Comparison of ENCODE assay signal across 26 mouse cellular contexts in the genomic region with DNA sequence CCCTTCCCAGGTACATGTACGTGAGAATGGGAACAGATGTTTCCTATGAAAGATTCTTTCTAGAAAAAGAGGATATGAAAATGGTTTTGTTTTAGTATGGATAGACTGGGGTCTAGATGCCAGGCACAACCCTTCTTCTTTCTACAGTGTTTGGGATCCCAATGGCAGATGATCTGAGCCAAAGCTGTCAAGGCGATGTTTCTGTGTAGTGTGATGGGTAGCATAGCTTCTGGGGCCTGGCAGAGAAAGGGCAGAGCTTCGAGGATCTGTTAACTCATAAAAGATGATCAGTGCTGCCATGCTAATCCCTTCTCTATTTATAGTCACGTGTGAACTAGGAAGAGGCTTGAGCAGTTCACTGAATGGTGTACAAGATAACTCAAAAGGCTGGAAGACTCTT.
"Had no signal": no experiment of that assay in that cellular context is flagged by ENCODE, and none has a peak within 500 bp of the region (broad histone marks: within the 10 kb centered on the region; RNA-seq: fewer than 3 reads in every experiment).

No protein-coding gene starts in this region.

- H3K4me2 ChIP-seq: heart, embryonic 11.5 days; heart, embryonic 13.5 days; heart, embryonic 15.5 days; hindbrain, embryonic 12.5 days; hindbrain, embryonic 14.5 days; kidney, embryonic 15.5 days; limb, embryonic 13.5 days; limb, embryonic 15.5 days; liver, embryonic 12.5 days had no signal

- ATAC-seq: hindbrain, embryonic 16.5 days; intestine, embryonic 16.5 days; liver, embryonic 12.5 days had no signal

- H3K4me3 ChIP-seq: heart, adult 2 months; heart, embryonic 13.5 days; heart, embryonic 15.5 days; hindbrain, embryonic 12.5 days; kidney, embryonic 15.5 days; limb, embryonic 13.5 days; limb, embryonic 15.5 days; liver, embryonic 12.5 days had no signal

- H3K9ac ChIP-seq: heart, embryonic 13.5 days; heart, embryonic 15.5 days; hindbrain, embryonic 12.5 days; hindbrain, embryonic 14.5 days; kidney, embryonic 15.5 days; limb, embryonic 13.5 days; limb, embryonic 15.5 days; liver, embryonic 12.5 days; liver, embryonic 14.5 days had no signal

- DNase-seq: gastrocnemius, postnatal 14 days; gastrocnemius, postnatal 36 days; heart, adult 11 months; heart, adult 2 months; heart, postnatal 14 days; heart, postnatal 36 days; kidney, adult 11 months; kidney, adult 2 months; kidney, adult 9 months; kidney, postnatal 14 days; kidney, postnatal 36 days; layer of hippocampus, adult 9-11 months; layer of hippocampus, postnatal 36 days had no signal

- H3K36me3 ChIP-seq: heart, embryonic 13.5 days; heart, embryonic 15.5 days; hindbrain, embryonic 12.5 days; kidney, embryonic 15.5 days; limb, embryonic 13.5 days; limb, embryonic 15.5 days; liver, embryonic 12.5 days had no signal

- H3K9me3 ChIP-seq: heart, embryonic 13.5 days; heart, embryonic 15.5 days; hindbrain, embryonic 12.5 days; kidney, embryonic 15.5 days; limb, embryonic 13.5 days; limb, embryonic 15.5 days; liver, embryonic 12.5 days had no signal

- H3K27ac ChIP-seq: heart, adult 2 months; heart, embryonic 13.5 days; heart, embryonic 15.5 days; hindbrain, embryonic 12.5 days; hindbrain, embryonic 14.5 days; kidney, embryonic 15.5 days; kidney, postnatal 0 days; limb, embryonic 13.5 days; limb, embryonic 15.5 days; liver, embryonic 12.5 days; liver, embryonic 14.5 days had no signal

- H3K27me3 ChIP-seq: heart, embryonic 13.5 days; heart, embryonic 15.5 days; hindbrain, embryonic 12.5 days; kidney, embryonic 15.5 days; limb, embryonic 13.5 days; limb, embryonic 15.5 days; liver, embryonic 12.5 days had no signal

- H3K4me1 ChIP-seq: hindbrain, embryonic 12.5 days; kidney, embryonic 15.5 days; limb, embryonic 13.5 days; limb, embryonic 15.5 days; liver, embryonic 12.5 days had no signal
